Mouse (Mus musculus): ENCODE results near the gene Kalrn. TPM values are rescaled to one million over a fixed set of nuclear protein-coding genes. Genes with fewer than 3 reads are reported as not detected.

Gene Kalrn
- polyA plus RNA-seq, 1 experiment from 2014 or later: 22.4 TPM

DNA sequence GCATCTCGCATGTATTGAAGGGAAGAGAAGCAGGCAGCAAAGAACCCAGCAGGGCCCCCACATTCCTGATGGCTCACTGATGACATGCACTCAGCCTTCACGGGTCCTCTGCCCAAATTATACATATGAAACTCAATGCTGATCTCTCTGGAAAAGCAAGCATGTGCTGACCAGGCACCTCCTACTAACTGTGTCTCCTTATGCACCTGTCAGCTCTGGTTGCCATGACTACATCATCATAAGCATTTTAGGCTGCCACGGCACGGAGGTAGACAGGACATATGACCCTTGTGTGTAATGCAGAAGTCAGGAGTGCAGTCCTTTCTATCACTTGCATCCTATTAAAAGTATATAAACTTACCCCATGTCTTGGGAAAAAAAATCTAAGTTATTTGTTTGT is 29.6 kb downstream of the Kalrn start:
- H3K4me1 ChIP-seq (replicated peaks; ENCODE audit: control insufficient read depth, insufficient read depth, low read length): no peaks in the 10 kb centered on the region
- no peaks in the 10 kb centered on the region for H3K9me3 ChIP-seq (ENCODE audit: control insufficient read depth, low read length)
- ATAC-seq (replicated peaks; ENCODE audit: low FRiP score) (no peak), DNase-seq (ENCODE audit: low spot score) (no peak)
- no peak overlapping the region for H3K27ac ChIP-seq (ENCODE audit: low read depth, low read length)
- H3K36me3 ChIP-seq (ENCODE audit: control insufficient read depth, insufficient read depth, low read length): no peaks in the 10 kb centered on the region
- H3K4me3 ChIP-seq (ENCODE audit: low read depth, low read length): no peak overlapping the region
- 81% methylated on average over 4 of the region's 4 CpGs for WGBS
- no peak overlapping the region for H3K4me2 ChIP-seq (ENCODE audit: low read depth, low read length, severe bottlenecking)
- H3K27me3 ChIP-seq (ENCODE audit: control insufficient read depth, insufficient read depth, low read length): no peaks in the 10 kb centered on the region
- no peak overlapping the region for H3K9ac ChIP-seq (ENCODE audit: low read length)

DNA sequence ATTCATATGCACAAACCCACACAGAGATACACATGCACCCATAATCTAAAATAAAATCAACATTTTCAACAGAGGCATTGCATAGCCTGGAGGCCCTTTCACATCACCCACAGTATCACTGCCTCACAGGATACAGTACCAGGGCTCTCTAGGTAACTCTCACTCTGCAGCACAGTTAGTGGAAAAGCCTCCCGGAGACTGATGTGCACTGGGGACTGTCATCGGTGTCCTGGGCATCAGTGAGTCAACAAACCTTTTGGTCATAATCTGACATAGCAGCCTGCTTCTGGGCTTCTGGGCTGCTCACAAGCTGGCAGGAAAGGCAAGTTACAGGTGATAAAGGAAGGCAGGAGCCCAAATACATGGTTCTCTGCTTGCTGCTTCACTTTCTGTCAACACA is 31.0 kb downstream of the Kalrn start:
- 94% methylated on average over 2 of the region's 2 CpGs for WGBS
- H3K4me3 ChIP-seq (ENCODE audit: low read depth, low read length): no peak overlapping the region
- no peak overlapping the region for H3K4me2 ChIP-seq (ENCODE audit: low read depth, low read length, severe bottlenecking)
- H3K36me3 ChIP-seq (ENCODE audit: control insufficient read depth, insufficient read depth, low read length): no peaks in the 10 kb centered on the region
- H3K27me3 ChIP-seq (ENCODE audit: control insufficient read depth, insufficient read depth, low read length): no peaks in the 10 kb centered on the region
- no peaks in the 10 kb centered on the region for H3K9me3 ChIP-seq (ENCODE audit: control insufficient read depth, low read length)
- no peak overlapping the region for H3K27ac ChIP-seq (ENCODE audit: low read depth, low read length)
- no peak for DNase-seq (ENCODE audit: low spot score)
- no peak overlapping the region for H3K9ac ChIP-seq (ENCODE audit: low read length)
- no peaks in the 10 kb centered on the region for H3K4me1 ChIP-seq (replicated peaks; ENCODE audit: control insufficient read depth, insufficient read depth, low read length)
- ATAC-seq (replicated peaks; ENCODE audit: low FRiP score): no peak

DNA sequence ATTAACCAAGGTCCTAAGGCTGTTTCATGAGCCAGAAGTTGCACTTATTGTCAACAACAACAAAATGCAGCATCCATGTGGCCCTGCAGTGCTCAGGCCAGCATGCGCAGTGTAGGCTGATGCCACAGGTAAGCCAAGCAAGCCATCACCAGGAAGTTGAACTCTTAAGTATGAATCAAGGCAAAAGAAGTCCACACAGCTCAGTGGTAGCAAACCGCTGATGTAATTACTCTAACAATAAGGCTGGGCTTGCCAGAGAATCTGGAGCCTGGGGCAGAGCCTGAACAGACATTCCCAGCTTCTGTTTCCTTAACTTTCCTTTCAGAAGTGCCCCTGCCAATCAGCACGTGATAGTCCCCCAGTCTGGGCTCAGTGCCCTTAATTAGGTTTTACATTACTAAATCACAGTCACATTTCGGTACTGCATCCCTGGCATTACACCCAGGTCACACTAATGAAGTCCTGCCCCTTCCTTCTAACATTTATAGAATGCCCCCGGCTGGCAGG is 34.6 kb downstream of the Kalrn start:
- Histone ChIP-seq H3K27me3 (ENCODE audit: control insufficient read depth, insufficient read depth, low read length) (no peaks in the 10 kb centered on the region), H3K4me1 (replicated peaks; ENCODE audit: control insufficient read depth, insufficient read depth, low read length) (no peaks in the 10 kb centered on the region), H3K4me3 (ENCODE audit: low read depth, low read length) (no peak overlapping the region), H3K9me3 (ENCODE audit: control insufficient read depth, low read length) (no peaks in the 10 kb centered on the region), H3K36me3 (ENCODE audit: control insufficient read depth, insufficient read depth, low read length) (no peaks in the 10 kb centered on the region), H3K27ac (ENCODE audit: low read depth, low read length) (no peak overlapping the region), H3K9ac (ENCODE audit: low read length) (no peak overlapping the region), H3K4me2 (ENCODE audit: low read depth, low read length, severe bottlenecking) (no peak overlapping the region)
- no peak for ATAC-seq (replicated peaks; ENCODE audit: low FRiP score)
- no peak for DNase-seq (ENCODE audit: low spot score)
- WGBS: 64% methylated on average over 5 of the region's 5 CpGs

DNA sequence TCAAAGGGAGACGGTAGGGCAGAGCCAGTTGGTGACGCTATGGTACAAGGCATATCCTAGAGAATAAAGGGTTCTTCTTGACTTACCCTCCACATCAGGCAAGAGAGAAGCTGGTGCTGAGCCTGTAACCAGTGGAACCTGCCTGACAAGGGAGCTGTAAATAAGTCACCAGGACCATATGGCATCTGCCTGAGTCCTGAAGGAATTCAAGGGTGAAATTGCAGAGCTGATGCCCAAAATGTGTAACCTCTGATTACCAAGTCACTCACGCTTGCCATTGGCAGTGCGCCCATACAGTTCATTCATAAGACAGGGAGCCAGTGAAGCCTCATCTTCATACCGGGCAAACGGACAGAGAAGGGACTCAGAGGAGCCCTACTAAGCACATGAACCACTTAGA is 37.0 kb downstream of the Kalrn start:
- Histone ChIP-seq H3K4me1 (replicated peaks; ENCODE audit: control insufficient read depth, insufficient read depth, low read length) (no peaks in the 10 kb centered on the region), H3K36me3 (ENCODE audit: control insufficient read depth, insufficient read depth, low read length) (no peaks in the 10 kb centered on the region), H3K9me3 (ENCODE audit: control insufficient read depth, low read length) (no peaks in the 10 kb centered on the region), H3K9ac (ENCODE audit: low read length) (no peak overlapping the region), H3K4me2 (ENCODE audit: low read depth, low read length, severe bottlenecking) (no peak overlapping the region), H3K4me3 (ENCODE audit: low read depth, low read length) (no peak overlapping the region), H3K27ac (ENCODE audit: low read depth, low read length) (no peak overlapping the region), H3K27me3 (ENCODE audit: control insufficient read depth, insufficient read depth, low read length) (no peaks in the 10 kb centered on the region)
- ATAC-seq (replicated peaks; ENCODE audit: low FRiP score): no peak
- 95% methylated on average over 6 of the region's 6 CpGs for WGBS
- no peak for DNase-seq (ENCODE audit: low spot score)

DNA sequence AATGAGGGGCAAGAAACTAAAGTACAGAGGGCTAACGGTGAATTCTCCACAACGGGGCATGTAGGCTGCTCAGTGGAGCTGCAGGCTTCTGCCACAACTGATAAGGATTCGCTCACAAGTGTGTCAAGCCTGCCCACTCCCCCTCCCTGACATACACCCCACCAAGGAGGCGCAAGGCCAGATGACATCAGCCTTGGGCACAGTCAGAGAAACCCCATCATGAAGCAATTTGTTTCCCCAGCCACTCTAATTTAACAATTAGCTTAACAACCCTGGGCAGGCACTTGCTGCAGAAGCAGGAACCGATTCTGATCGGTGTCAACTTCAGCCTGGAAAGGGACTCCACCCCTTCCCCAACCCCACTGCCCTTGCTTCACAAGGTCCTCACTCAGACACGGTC is 38.2 kb downstream of the Kalrn start:
- Histone ChIP-seq H3K27me3 (ENCODE audit: control insufficient read depth, insufficient read depth, low read length) (no peaks in the 10 kb centered on the region), H3K27ac (ENCODE audit: low read depth, low read length) (no peak overlapping the region), H3K36me3 (ENCODE audit: control insufficient read depth, insufficient read depth, low read length) (no peaks in the 10 kb centered on the region), H3K4me3 (ENCODE audit: low read depth, low read length) (no peak overlapping the region), H3K4me2 (ENCODE audit: low read depth, low read length, severe bottlenecking) (no peak overlapping the region), H3K9me3 (ENCODE audit: control insufficient read depth, low read length) (no peaks in the 10 kb centered on the region), H3K9ac (ENCODE audit: low read length) (no peak overlapping the region), H3K4me1 (replicated peaks; ENCODE audit: control insufficient read depth, insufficient read depth, low read length) (no peaks in the 10 kb centered on the region)
- no peak for DNase-seq (ENCODE audit: low spot score)
- WGBS: 69% methylated on average over 7 of the region's 7 CpGs
- no peak for ATAC-seq (replicated peaks; ENCODE audit: low FRiP score)

DNA sequence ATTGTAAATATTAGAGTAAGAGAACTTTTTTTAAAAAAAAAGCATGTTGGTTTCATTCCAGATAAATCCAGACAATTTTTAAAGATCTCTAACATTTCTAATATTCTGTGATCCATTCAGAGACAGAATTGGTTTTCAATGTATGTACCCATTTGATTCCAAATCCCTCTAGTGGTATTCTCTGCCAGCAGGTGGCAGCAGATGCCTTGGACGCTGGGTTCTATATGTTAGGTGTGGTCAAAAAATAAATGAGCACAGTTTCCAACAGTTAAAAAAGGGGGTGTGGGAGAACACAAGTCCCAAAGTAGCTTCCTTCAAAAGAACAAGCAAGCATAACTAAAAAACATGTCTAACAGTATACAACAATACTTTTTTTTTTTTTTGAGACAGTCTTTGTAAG is 41.8 kb downstream of the Kalrn start:
- ATAC-seq (replicated peaks; ENCODE audit: low FRiP score) (no peak), DNase-seq (ENCODE audit: low spot score) (no peak)
- Histone ChIP-seq H3K4me1 (replicated peaks; ENCODE audit: control insufficient read depth, insufficient read depth, low read length) (0 out of 2 replicates have a peak, but pooled peaks cover under 1% of the 10 kb centered on the region), H3K27ac (ENCODE audit: low read depth, low read length) (no peak overlapping the region), H3K4me3 (ENCODE audit: low read depth, low read length) (no peak overlapping the region), H3K27me3 (ENCODE audit: control insufficient read depth, insufficient read depth, low read length) (no peaks in the 10 kb centered on the region), H3K4me2 (ENCODE audit: low read depth, low read length, severe bottlenecking) (no peak overlapping the region), H3K36me3 (ENCODE audit: control insufficient read depth, insufficient read depth, low read length) (no peaks in the 10 kb centered on the region), H3K9ac (ENCODE audit: low read length) (no peak overlapping the region), H3K9me3 (ENCODE audit: control insufficient read depth, low read length) (no peaks in the 10 kb centered on the region)
- 0% methylated on average over 1 of the region's 1 CpGs for WGBS

DNA sequence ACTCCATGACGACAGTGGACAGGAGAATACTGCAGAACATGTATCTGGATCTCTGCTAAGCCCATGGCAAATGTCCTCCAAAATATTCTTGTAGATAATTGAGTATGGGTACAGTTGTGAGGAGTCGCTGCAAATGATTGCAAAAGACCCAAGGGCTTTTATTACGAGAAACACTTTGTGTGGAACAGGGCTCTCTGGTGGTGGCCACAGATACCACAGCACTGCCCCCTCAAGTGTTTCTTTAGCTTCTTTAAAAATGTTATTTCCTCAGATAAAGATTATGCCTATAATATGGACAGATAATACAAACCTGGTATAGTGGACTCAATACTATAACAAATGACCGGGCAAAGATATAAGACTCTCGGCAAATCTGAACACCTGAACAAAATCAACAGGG is 43.3 kb downstream of the Kalrn start:
- Histone ChIP-seq H3K36me3 (ENCODE audit: control insufficient read depth, insufficient read depth, low read length) (no peaks in the 10 kb centered on the region), H3K4me2 (ENCODE audit: low read depth, low read length, severe bottlenecking) (no peak overlapping the region), H3K27me3 (ENCODE audit: control insufficient read depth, insufficient read depth, low read length) (no peaks in the 10 kb centered on the region), H3K4me1 (replicated peaks; ENCODE audit: control insufficient read depth, insufficient read depth, low read length) (0 out of 2 replicates have a peak, but pooled peaks cover 2% of the 10 kb centered on the region), H3K27ac (ENCODE audit: low read depth, low read length) (no peak overlapping the region), H3K4me3 (ENCODE audit: low read depth, low read length) (no peak overlapping the region), H3K9me3 (ENCODE audit: control insufficient read depth, low read length) (no peaks in the 10 kb centered on the region), H3K9ac (ENCODE audit: low read length) (no peak overlapping the region)
- DNase-seq (ENCODE audit: low spot score): no peak
- 90% methylated on average over 5 of the region's 5 CpGs for WGBS
- no peak for ATAC-seq (replicated peaks; ENCODE audit: low FRiP score)

DNA sequence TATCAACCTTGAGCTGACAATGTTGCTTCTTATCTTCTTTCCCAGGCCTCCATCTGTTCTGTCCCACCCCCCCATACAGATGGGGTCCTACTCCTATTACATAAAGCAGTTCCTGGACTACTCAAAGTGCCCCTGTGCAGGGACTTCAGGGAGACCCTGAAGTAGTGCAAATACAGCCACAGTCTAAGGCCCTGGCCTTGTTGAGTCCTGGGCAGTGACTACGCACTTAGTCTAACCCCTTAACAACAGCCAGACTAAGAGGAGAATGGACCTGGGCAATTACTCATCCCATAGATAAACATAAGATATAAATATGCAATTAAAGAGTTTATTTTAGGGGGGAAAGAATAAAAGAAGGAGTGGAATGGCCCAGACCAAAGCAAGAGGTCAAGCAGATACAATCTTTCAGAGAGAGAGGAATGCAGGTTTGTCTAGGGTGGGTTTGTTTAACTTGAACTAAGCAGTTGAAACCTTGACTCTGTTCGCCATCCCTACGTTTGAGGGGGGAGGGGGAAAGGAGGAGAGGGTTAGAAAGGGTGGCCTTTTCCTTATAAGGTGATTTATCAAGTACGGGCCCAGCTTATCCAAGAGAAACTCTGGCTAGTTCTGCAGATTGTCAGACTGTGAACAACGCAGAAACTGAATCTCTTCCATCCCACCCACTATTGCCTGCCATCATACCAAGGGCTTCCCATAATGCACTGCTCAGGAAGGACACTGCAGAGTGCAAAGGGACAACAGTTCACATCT is 44.9 kb downstream of the Kalrn start:
- Histone ChIP-seq H3K4me3 (ENCODE audit: low read depth, low read length) (no peak overlapping the region), H3K4me1 (replicated peaks; ENCODE audit: control insufficient read depth, insufficient read depth, low read length) (0 out of 2 replicates have a peak, but pooled peaks cover 2% of the 10 kb centered on the region), H3K9me3 (ENCODE audit: control insufficient read depth, low read length) (no peaks in the 10 kb centered on the region), H3K36me3 (ENCODE audit: control insufficient read depth, insufficient read depth, low read length) (no peaks in the 10 kb centered on the region), H3K27ac (ENCODE audit: low read depth, low read length) (no peak overlapping the region), H3K27me3 (ENCODE audit: control insufficient read depth, insufficient read depth, low read length) (no peaks in the 10 kb centered on the region), H3K9ac (ENCODE audit: low read length) (no peak overlapping the region), H3K4me2 (ENCODE audit: low read depth, low read length, severe bottlenecking) (no peak overlapping the region)
- ATAC-seq (replicated peaks; ENCODE audit: low FRiP score): no peak
- no peak for DNase-seq (ENCODE audit: low spot score)
- WGBS: 84% methylated on average over 5 of the region's 5 CpGs

DNA sequence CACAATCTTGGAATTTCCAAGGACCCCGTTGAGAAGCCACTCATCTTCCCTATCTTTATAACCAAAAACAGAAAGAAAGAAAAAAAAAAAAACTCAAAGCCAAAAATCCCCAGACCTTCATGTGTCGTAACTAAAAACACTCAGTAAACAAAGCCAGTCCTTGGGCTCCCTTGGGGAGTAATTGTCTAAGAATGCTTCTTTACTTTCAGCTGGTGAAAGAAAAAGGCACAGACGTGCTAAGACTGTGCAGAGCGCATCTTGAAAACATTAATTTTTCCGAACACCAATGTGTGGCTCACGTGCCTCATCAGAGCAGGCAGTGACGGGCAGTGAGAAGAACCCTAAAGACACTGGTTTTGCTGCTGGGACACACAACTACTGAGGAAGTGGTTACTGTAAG is 47.0 kb downstream of the Kalrn start:
- H3K4me1 ChIP-seq (replicated peaks; ENCODE audit: control insufficient read depth, insufficient read depth, low read length): 0 out of 2 replicates have a peak, but pooled peaks cover 2% of the 10 kb centered on the region
- no peak overlapping the region for H3K4me3 ChIP-seq (ENCODE audit: low read depth, low read length)
- no peaks in the 10 kb centered on the region for H3K27me3 ChIP-seq (ENCODE audit: control insufficient read depth, insufficient read depth, low read length)
- no peak for ATAC-seq (replicated peaks; ENCODE audit: low FRiP score)
- H3K9me3 ChIP-seq (ENCODE audit: control insufficient read depth, low read length): no peaks in the 10 kb centered on the region
- no peak overlapping the region for H3K9ac ChIP-seq (ENCODE audit: low read length)
- no peaks in the 10 kb centered on the region for H3K36me3 ChIP-seq (ENCODE audit: control insufficient read depth, insufficient read depth, low read length)
- no peak overlapping the region for H3K4me2 ChIP-seq (ENCODE audit: low read depth, low read length, severe bottlenecking)
- no peak for DNase-seq (ENCODE audit: low spot score)
- 82% methylated on average over 7 of the region's 7 CpGs for WGBS
- no peak overlapping the region for H3K27ac ChIP-seq (ENCODE audit: low read depth, low read length)
